Mouse (Mus musculus): ENCODE results near the gene Cela2a.

GRCm38 (mm10) chr4:141789564-141790218 is 36.3 kb downstream of the Cela2a start:
- TF ChIP-seq ZNF384 (IDR thresholded peaks at IDR 0.05; ENCODE audit: low read depth, low read length) (no peak), POLR2A (IDR thresholded peaks at IDR 0.05; ENCODE audit: low read depth, low read length) (no peak), ZC3H11A (IDR thresholded peaks at IDR 0.05; ENCODE audit: low read depth, low read length) (no peak), CTCF (conservative IDR thresholded peaks at IDR 0.05 in 1 of 2, IDR thresholded peaks at IDR 0.05 in 1 of 2; ENCODE audit: low read depth in 2 of 2, low read length in 2 of 2) (no peak), EP300 (IDR thresholded peaks at IDR 0.05; ENCODE audit: low read length) (no peak)
